Mouse (Mus musculus): ENCODE data around the gene Sdc4.

Gene Sdc4

GRCm38 (mm10) chr2:164431676-164432465 is 11.8 kb downstream of the Sdc4 start:
- in situ Hi-C loops (cut with MboI, MseI): no loop called here

- in situ Hi-C loops (cut with MboI, MseI): no loop called here
These were observed 13.0 kb downstream of the Sdc4 start for GRCm38 (mm10) chr2:164430697-164431096.

- in situ Hi-C loops (cut with MboI, MseI): loop anchor here (10.0 kb wide), 1 partner anchor 295 kb away; no protein-coding TSS in a partner anchor
These were observed 13.6 kb downstream of the Sdc4 start for GRCm38 (mm10) chr2:164429881-164430615.

GRCm38 (mm10) chr2:164428451-164428850 is 15.2 kb downstream of the Sdc4 start:
- in situ Hi-C loops (cut with MboI, MseI): loop anchor here (10.0 kb wide), 1 partner anchor 296 kb away; no protein-coding TSS in a partner anchor

GRCm38 (mm10) chr2:164426952-164427351 is 16.7 kb downstream of the Sdc4 start:
- in situ Hi-C loops (cut with MboI, MseI): loop anchor here (10.0 kb wide), 1 partner anchor 298 kb away; no protein-coding TSS in a partner anchor

- in situ Hi-C loops (cut with MboI, MseI): loop anchor here (10.0 kb wide), 1 partner anchor 299 kb away; no protein-coding TSS in a partner anchor
These were observed 17.6 kb downstream of the Sdc4 start for GRCm38 (mm10) chr2:164426121-164426520.

- in situ Hi-C loops (cut with MboI, MseI): loop anchor here (10.0 kb wide), 1 partner anchor 299 kb away; no protein-coding TSS in a partner anchor
These were observed 18.3 kb downstream of the Sdc4 start for GRCm38 (mm10) chr2:164425401-164425800.

- in situ Hi-C loops (cut with MboI, MseI): loop anchor here (10.0 kb wide), 1 partner anchor 300 kb away; no protein-coding TSS in a partner anchor
These were observed 19.3 kb downstream of the Sdc4 start for GRCm38 (mm10) chr2:164424406-164424805.

- in situ Hi-C loops (cut with MboI, MseI): loop anchor here (10.0 kb wide), 1 partner anchor 301 kb away; no protein-coding TSS in a partner anchor
These were observed 20.2 kb downstream of the Sdc4 start for GRCm38 (mm10) chr2:164423464-164423863.

- in situ Hi-C loops (cut with MboI, MseI): loop anchor here (10.0 kb wide), 1 partner anchor 302 kb away; no protein-coding TSS in a partner anchor
These were observed 20.9 kb downstream of the Sdc4 start for GRCm38 (mm10) chr2:164422675-164423393.

- in situ Hi-C loops (cut with MboI, MseI): loop anchor here (10.0 kb wide), 1 partner anchor 303 kb away; no protein-coding TSS in a partner anchor
These were observed 21.7 kb downstream of the Sdc4 start for GRCm38 (mm10) chr2:164421979-164422378.

- in situ Hi-C loops (cut with MboI, MseI): loop anchor here (10.0 kb wide), 1 partner anchor 303 kb away; no protein-coding TSS in a partner anchor
These were observed 22.4 kb downstream of the Sdc4 start for GRCm38 (mm10) chr2:164421306-164421705.

- in situ Hi-C loops (cut with MboI, MseI): no loop called here
These were observed 24.2 kb downstream of the Sdc4 start for GRCm38 (mm10) chr2:164419489-164419888.

GRCm38 (mm10) chr2:164418308-164418875 is 25.3 kb downstream of the Sdc4 start:
- in situ Hi-C loops (cut with MboI, MseI): no loop called here

GRCm38 (mm10) chr2:164417198-164417597 is 26.5 kb downstream of the Sdc4 start:
- in situ Hi-C loops (cut with MboI, MseI): no loop called here

GRCm38 (mm10) chr2:164414581-164414980 is 29.1 kb downstream of the Sdc4 start:
- in situ Hi-C loops (cut with MboI, MseI): no loop called here

GRCm38 (mm10) chr2:164414167-164414566 is 29.5 kb downstream of the Sdc4 start:
- in situ Hi-C loops (cut with MboI, MseI): no loop called here

GRCm38 (mm10) chr2:164407708-164408107 is 36.0 kb downstream of the Sdc4 start:
- in situ Hi-C loops (cut with MboI, MseI): no loop called here

- in situ Hi-C loops (cut with MboI, MseI): no loop called here
These were observed 38.2 kb downstream of the Sdc4 start for GRCm38 (mm10) chr2:164405519-164405918.

- in situ Hi-C loops (cut with MboI, MseI): no loop called here
These were observed 38.6 kb downstream of the Sdc4 start, which contains the start of gene Matn4 for GRCm38 (mm10) chr2:164405060-164405459. Gene Matn4, minus strand, starts transcription at chr2:164405160.
